Mouse (Mus musculus): ENCODE results near the gene Gm9887. TPM values are rescaled to one million over a fixed set of nuclear protein-coding genes. Genes with fewer than 3 reads are reported as not detected.
"Not testable (repeated sequence)": the region's sequence is repeated elsewhere in the genome, so short reads cannot be mapped to it uniquely, and the experiment has no call there.

Gene Gm9887
- polyA plus RNA-seq, 1 experiment from 2014 or later, result 2.0 TPM

DNA sequence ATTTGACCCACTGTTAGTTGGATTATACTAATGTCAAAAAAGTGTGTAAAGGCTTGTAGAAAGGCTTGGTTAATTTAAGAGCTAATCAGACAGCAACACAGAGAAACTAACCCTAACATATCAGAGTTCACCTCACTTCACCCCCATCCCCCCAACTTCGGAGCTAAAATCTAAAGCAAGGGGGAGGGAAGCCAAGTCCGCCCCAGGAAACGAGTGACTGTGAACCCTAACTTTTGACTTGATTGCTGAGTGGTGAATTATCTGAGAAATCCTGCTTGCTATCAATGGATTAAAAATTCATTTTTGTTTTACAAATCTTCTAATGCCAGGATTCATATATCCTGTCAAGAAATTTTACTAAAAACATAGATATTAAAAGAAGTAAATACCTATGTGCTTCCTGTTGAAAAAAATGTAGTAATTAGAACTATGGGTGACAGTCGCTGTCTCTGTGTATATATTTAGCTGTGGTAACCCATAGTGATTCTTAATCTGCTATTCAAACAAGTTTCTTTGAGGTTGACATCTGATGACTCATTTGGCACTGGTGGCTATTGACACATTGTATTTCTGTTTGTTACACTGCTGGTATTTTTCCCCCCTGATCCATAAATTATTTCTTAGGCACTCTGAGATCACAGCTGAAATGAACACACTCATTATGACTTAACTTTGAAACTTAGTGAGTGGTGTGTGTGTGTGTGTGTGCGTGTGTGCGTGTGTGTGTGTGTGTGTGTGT, 13.5 kb upstream of the Gm9887 start:
- H3K4me2 ChIP-seq, result no peak overlapping the region
- no peaks in the 10 kb centered on the region for H3K9me3 ChIP-seq
- no peak overlapping the region for H3K9ac ChIP-seq (replicated peaks)
- WGBS, result 86% methylated on average over 6 of the region's 6 CpGs
- no peak for ATAC-seq (ENCODE audit: insufficient number of reproducible peaks, insufficient read depth, low FRiP score, low TSS enrichment, low read depth)
- no peak overlapping the region for H3K4me3 ChIP-seq (replicated peaks)
- H3K27me3 ChIP-seq, result no peaks in the 10 kb centered on the region
- H3K36me3 ChIP-seq, result no peaks in the 10 kb centered on the region
- no peak overlapping the region for H3K27ac ChIP-seq
- no peaks in the 10 kb centered on the region for H3K4me1 ChIP-seq (replicated peaks)

DNA sequence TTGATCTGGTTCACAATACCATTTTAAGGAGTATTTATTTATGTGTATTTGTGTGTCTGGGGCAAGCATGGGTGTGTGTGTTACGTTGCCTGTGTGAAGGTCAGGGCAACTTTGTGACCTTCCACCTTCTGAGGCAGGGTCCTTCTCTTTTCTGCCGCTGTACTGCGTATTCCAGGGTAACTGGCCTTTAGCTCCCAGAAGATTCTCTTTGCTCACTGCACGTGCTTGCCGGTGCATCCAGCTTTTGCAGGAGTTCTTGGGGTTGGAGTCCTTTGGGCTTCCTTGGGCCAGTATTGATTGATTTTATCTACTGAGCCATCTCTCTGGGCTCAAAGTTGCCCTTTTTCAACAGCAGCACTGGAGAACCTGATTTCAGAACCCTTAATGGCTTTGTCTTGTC, 12.3 kb upstream of the Gm9887 start:
- WGBS, result 86% methylated on average over 5 of the region's 5 CpGs
- no peak overlapping the region for H3K4me2 ChIP-seq
- no peaks in the 10 kb centered on the region for H3K27me3 ChIP-seq
- no peaks in the 10 kb centered on the region for H3K36me3 ChIP-seq
- ATAC-seq (ENCODE audit: insufficient number of reproducible peaks, insufficient read depth, low FRiP score, low TSS enrichment, low read depth), result no peak
- no peak overlapping the region for H3K4me3 ChIP-seq (replicated peaks)
- no peak overlapping the region for H3K27ac ChIP-seq
- H3K4me1 ChIP-seq (replicated peaks), result no peaks in the 10 kb centered on the region
- no peaks in the 10 kb centered on the region for H3K9me3 ChIP-seq
- no peak overlapping the region for H3K9ac ChIP-seq (replicated peaks)

DNA sequence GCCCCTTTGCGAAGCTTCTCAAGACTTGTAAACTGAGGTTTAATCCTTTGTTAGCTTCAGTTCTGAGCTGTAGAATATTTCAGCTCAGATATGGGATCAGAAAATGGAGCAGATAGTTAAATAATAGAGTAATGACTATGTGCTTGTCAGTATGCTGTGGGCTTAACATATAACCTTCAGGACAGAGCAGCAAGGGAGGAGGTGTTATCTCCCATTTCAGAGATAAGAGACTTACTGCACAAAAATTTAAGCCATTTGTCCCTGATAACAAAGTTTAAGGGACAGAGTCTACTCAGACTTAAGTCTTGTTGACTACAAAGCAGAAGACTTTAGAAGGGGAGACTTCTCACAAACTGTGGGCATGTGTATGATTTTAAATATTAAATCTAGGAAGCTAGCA, 10.6 kb upstream of the Gm9887 start:
- Histone ChIP-seq H3K27me3 (no peaks in the 10 kb centered on the region), H3K4me2 (no peak overlapping the region), H3K9ac (replicated peaks) (no peak overlapping the region), H3K36me3 (peaks cover 7% of the 10 kb centered on the region; the same call in 1 of the 2 replicates), H3K9me3 (no peaks in the 10 kb centered on the region), H3K27ac (no peak overlapping the region), H3K4me3 (replicated peaks) (no peak overlapping the region), H3K4me1 (replicated peaks) (no peaks in the 10 kb centered on the region)
- ATAC-seq (ENCODE audit: insufficient number of reproducible peaks, insufficient read depth, low FRiP score, low TSS enrichment, low read depth), result no peak
- 97% methylated on average over 1 of the region's 1 CpGs for WGBS

DNA sequence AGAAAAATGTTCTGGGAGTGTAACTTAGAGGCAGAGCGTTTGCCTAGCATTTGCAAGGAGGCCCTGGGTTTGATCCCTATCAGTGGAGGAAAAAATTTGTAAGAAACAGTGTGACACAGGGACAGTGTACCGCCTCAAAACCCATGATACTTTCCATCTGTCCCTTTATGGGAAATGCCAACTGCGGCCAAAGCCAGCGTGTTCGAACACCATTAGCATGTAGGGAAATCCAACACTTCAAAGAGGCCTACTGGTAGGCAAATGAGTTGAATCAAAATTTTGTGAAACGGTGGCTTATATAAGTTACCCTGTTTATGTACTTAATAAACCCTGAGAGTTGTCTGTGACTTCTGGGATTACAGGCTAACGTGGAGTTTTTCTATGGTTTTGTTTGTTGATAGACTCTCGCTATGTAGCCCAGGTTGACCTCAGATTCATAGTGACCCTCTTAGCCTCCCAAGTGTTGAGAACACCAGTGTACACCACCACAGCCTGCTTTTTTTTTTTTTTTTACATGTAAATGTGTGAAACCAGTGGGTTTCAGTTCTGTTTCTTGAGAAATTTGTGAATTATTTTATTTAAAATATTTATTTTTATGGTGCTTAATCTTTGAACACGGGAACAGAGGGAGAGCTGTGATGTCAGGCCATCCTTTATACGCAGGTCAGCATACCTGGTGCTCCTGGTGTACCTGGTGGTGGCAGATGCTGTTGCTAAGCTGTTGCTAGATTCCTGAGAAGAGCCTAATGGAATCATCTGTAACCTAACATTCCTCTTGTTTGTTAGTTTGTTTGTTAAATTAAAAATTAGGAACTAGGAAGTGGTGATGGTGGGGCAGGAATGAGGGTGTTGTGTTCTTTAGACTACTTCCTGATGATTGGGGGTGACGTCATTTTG, 6.5 kb upstream of the Gm9887 start:
- peaks cover 11% of the 10 kb centered on the region for H3K4me1 ChIP-seq (replicated peaks)
- H3K36me3 ChIP-seq, result peaks cover 22% of the 10 kb centered on the region; the same call in 1 of the 2 replicates
- no peak for ATAC-seq (ENCODE audit: insufficient number of reproducible peaks, insufficient read depth, low FRiP score, low TSS enrichment, low read depth)
- H3K27me3 ChIP-seq, result no peaks in the 10 kb centered on the region
- WGBS, result 92% methylated on average over 11 of the region's 11 CpGs
- no peak overlapping the region for H3K27ac ChIP-seq
- no peak overlapping the region for H3K4me2 ChIP-seq
- no peak overlapping the region for H3K9ac ChIP-seq (replicated peaks)
- no peaks in the 10 kb centered on the region for H3K9me3 ChIP-seq
- H3K4me3 ChIP-seq (replicated peaks), result no peak overlapping the region

DNA sequence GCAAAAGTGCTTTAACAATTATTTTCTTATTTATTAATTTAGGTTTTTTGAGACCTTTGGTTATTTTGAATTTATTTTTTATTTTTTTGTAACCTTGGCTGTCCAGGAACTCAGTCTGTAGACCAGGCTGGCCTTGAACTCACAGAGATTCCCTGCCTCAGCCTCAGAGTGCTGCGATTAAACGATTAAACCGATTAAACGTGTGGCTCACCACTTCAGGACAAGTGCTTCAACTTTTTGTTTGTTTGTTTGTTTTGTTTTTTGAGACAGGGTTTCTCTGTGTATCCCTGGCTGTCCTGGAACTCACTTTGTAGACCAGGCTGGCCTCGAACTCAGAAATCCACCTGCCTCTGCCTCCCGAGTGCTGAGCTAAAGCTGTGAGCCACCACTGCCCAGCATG, 5.4 kb upstream of the Gm9887 start:
- peaks cover 15% of the 10 kb centered on the region for H3K4me1 ChIP-seq (replicated peaks)
- peaks cover 26% of the 10 kb centered on the region; the same call in 1 of the 2 replicates for H3K36me3 ChIP-seq
- not testable (repeated sequence) for H3K27me3 ChIP-seq; H3K27ac ChIP-seq; H3K4me2 ChIP-seq; H3K9ac ChIP-seq (replicated peaks); H3K4me3 ChIP-seq (replicated peaks); ATAC-seq (ENCODE audit: insufficient number of reproducible peaks, insufficient read depth, low FRiP score, low TSS enrichment, low read depth); H3K9me3 ChIP-seq
- 92% methylated on average over 6 of the region's 6 CpGs for WGBS

DNA sequence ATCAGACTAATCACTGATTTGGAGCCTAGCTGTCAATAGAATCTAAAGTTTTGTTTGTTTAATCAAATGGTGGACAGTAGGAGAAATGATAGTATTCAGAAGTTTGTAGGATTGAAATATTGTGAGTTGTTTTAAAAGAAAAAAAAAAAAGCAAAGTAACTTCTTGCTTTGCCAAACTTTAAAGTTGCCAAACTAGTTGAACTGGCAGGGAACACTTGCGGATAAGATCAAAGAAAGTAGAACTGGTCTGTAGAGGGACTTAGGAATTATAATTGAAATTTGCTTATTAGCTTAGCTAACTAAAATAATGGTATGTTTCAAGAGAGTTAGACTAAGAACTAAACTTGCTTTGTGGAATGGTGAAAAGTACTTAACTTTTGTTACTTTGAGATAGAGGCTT, 4.9 kb upstream of the Gm9887 start:
- no peak overlapping the region for H3K27ac ChIP-seq
- peaks cover 26% of the 10 kb centered on the region; the same call in 1 of the 2 replicates for H3K36me3 ChIP-seq
- no peak for ATAC-seq (ENCODE audit: insufficient number of reproducible peaks, insufficient read depth, low FRiP score, low TSS enrichment, low read depth)
- no peaks in the 10 kb centered on the region for H3K27me3 ChIP-seq
- no peak overlapping the region for H3K4me3 ChIP-seq (replicated peaks)
- H3K4me1 ChIP-seq (replicated peaks), result peaks cover 15% of the 10 kb centered on the region
- H3K4me2 ChIP-seq, result no peak overlapping the region
- 93% methylated on average over 1 of the region's 1 CpGs for WGBS
- H3K9me3 ChIP-seq, result no peaks in the 10 kb centered on the region
- H3K9ac ChIP-seq (replicated peaks), result no peak overlapping the region

DNA sequence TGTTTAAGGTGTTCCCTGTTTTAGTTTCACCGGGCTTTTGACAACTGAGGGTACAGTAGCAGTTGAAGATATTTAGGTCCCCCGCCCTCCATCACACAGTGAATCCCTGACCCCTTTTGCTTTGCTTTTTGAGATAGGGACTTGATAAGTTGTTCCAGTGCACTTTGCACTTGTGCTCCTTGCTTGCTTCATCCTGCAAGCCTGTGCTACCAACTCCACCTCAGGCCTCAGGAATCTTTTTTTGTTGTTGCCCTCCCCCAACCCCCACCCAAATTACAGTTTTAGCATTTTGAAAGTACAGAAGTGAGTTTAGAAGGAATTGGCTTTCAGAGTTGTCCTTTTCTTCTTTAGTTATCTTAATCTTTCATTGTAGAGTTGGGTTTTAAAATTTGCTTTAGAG, 3.9 kb upstream of the Gm9887 start:
- Histone ChIP-seq H3K4me3 (replicated peaks) (no peak overlapping the region), H3K4me1 (replicated peaks) (peaks cover 15% of the 10 kb centered on the region), H3K9me3 (no peaks in the 10 kb centered on the region), H3K27me3 (no peaks in the 10 kb centered on the region), H3K36me3 (peaks cover 26% of the 10 kb centered on the region; the same call in 1 of the 2 replicates), H3K4me2 (no peak overlapping the region), H3K9ac (replicated peaks) (no peak overlapping the region), H3K27ac (no peak overlapping the region)
- no peak for ATAC-seq (ENCODE audit: insufficient number of reproducible peaks, insufficient read depth, low FRiP score, low TSS enrichment, low read depth)
- WGBS, result 83% methylated on average over 2 of the region's 2 CpGs

DNA sequence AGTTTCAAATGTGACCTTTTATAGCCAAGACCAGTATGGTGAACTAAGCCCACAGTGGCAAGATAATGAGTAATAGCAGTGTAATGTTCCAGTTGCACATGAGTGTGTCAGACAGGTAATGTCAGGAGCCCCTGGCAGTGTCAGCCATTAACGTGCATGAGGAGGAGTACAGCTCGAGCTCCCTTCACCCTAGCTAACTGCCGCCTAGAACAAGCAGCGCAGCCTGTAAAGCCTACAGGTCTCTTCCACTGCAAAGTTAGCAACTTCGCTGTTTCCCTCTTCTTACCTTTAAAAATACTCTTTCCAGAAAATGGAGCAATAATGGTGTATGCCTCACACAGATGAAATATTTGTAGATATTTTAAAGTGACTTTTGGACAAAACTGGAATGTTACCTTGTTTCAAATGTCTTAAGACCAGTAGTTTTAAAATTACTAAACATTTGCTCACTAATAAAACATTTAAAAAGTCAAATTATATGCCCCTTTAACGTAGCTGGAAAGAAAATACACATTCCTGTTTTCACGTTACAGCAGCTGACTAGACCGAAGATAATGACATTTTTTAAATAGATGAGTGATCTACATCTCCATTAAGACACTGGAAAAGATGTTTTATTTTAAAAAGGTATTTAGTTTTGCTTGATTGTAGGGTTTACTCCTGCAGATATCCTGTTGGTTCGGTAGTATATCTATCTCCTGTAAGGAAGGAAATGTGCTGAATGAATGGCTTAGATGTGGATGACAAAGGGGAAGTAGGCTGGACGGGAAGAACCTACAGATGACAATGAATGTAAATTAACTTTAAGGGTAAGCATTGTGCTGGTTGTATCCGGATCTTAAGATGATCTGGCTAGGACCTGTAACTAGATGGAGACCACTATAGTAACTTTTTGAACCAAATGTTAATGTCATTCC, 1.9 kb upstream of the Gm9887 start:
- 59% methylated on average over 11 of the region's 11 CpGs for WGBS
- H3K4me2 ChIP-seq, result peak overlapping the region; percentile 92
- H3K27ac ChIP-seq, result no peak overlapping the region
- H3K4me1 ChIP-seq (replicated peaks), result peaks cover 19% of the 10 kb centered on the region
- peak overlapping the region; percentile 98 for H3K9ac ChIP-seq (replicated peaks)
- H3K27me3 ChIP-seq, result no peaks in the 10 kb centered on the region
- peaks cover 26% of the 10 kb centered on the region; the same call in 1 of the 2 replicates for H3K36me3 ChIP-seq
- H3K4me3 ChIP-seq (replicated peaks), result peak overlapping the region; percentile 100
- ATAC-seq (ENCODE audit: insufficient number of reproducible peaks, insufficient read depth, low FRiP score, low TSS enrichment, low read depth), result no peak
- no peaks in the 10 kb centered on the region for H3K9me3 ChIP-seq

DNA sequence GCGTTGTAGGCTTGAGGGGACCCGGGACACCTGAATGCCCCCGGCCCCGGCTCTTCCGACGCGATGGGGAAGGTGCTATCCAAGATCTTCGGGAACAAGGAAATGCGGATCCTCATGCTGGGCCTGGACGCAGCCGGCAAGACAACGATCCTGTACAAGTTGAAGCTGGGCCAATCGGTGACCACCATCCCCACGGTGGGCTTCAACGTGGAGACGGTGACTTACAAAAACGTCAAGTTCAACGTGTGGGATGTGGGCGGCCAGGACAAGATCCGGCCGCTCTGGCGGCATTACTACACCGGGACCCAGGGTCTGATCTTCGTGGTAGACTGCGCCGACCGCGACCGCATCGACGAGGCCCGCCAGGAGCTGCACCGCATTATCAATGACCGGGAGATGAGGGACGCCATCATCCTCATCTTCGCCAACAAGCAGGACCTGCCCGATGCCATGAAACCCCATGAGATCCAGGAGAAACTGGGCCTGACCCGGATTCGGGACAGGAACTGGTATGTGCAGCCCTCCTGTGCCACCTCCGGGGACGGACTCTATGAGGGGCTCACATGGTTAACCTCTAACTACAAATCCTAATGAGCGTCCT, 573 bp upstream of the Gm9887 start:
- Histone ChIP-seq H3K4me3 (replicated peaks) (peak overlapping the region; percentile 100), H3K9me3 (no peaks in the 10 kb centered on the region), H3K36me3 (peaks cover 19% of the 10 kb centered on the region; the same call in 1 of the 2 replicates), H3K27ac (peak overlapping the region; percentile 95), H3K4me2 (peak overlapping the region; percentile 92), H3K9ac (replicated peaks) (peak overlapping the region; percentile 98), H3K27me3 (no peaks in the 10 kb centered on the region), H3K4me1 (replicated peaks) (peaks cover 19% of the 10 kb centered on the region)
- under 1% methylated on average over 42 of the region's 42 CpGs for WGBS
- ATAC-seq (ENCODE audit: insufficient number of reproducible peaks, insufficient read depth, low FRiP score, low TSS enrichment, low read depth), result peak; percentile 3; the same call in 1 of the 2 replicates

DNA sequence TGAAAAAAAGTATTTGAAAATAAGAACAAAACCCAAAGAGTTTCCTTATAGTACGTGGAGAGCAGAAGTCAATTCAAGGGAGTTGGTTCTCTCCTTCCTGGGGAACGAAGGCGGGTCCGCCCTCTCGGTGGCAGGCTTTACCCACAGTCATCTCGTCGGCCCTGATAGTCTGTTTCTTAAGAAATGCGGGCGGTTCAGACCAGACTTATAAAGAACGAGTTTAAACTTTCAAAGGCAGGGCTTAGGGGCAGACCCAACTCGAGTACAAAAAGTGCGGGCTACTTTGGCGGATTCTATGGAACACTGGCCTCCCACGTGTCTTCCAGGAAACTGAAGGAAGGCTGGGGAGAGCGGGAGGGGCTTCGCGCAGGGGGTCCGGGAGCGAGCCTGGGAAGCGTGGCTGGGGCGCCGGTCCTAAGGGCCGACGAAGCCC, 821 bp downstream of the Gm9887 start:
- peak; percentile 89 for ATAC-seq (ENCODE audit: insufficient number of reproducible peaks, insufficient read depth, low FRiP score, low TSS enrichment, low read depth)
- under 1% methylated on average over 24 of the region's 24 CpGs for WGBS

More for the DNA sequence above, 821 bp downstream of the Gm9887 start:
- peak overlapping the region; percentile 98 for H3K9ac ChIP-seq (replicated peaks)
- H3K36me3 ChIP-seq, result peaks cover 15% of the 10 kb centered on the region; the same call in 1 of the 2 replicates
- H3K27me3 ChIP-seq, result no peaks in the 10 kb centered on the region
- H3K4me2 ChIP-seq, result peak overlapping the region; percentile 92
- no peaks in the 10 kb centered on the region for H3K9me3 ChIP-seq
- H3K27ac ChIP-seq, result peak overlapping the region; percentile 95
- peak overlapping the region; percentile 100 for H3K4me3 ChIP-seq (replicated peaks)
- H3K4me1 ChIP-seq (replicated peaks), result peaks cover 19% of the 10 kb centered on the region
